Mouse (Mus musculus) CH12.LX (cell line): ENCODE results near the gene Olfr1288. TPM values are rescaled to one million over a fixed set of nuclear protein-coding genes. Genes with fewer than 3 reads are reported as not detected.

Experiments
- DNase-seq: peaks from one replicate; pipeline ENCODE4 v3.0.0-alpha.2; 2013; ENCODE audit errors: extremely low read depth
- H3K27ac ChIP-seq: 2 replicates; pipeline ENCODE4 v1.5.1; 2012; ENCODE audit warnings: low read depth, mild to moderate bottlenecking, control low read depth, moderate library complexity; ENCODE audit not compliant: insufficient read depth
- H3K27me3 ChIP-seq: replicated peaks from 2 replicates; pipeline ENCODE3; 2012; ENCODE audit warnings: inconsistent platforms
- H3K36me3 ChIP-seq, 2 experiments: replicated peaks in 1 of 2; 2 replicates each; pipeline versions ENCODE3 to v1.6.1; 2012; ENCODE audit warnings: inconsistent platforms in 1 of 2, low read length in 1 of 2, mild to moderate bottlenecking in 1 of 2, mixed read lengths in 1 of 2, moderate library complexity in 1 of 2; ENCODE audit not compliant: control insufficient read depth in 1 of 2, insufficient read depth in 1 of 2
- H3K4me1 ChIP-seq, 2 experiments: 2 replicates each; pipeline ENCODE4 v1.6.1; 2012; ENCODE audit warnings: inconsistent platforms in 1 of 2, moderate library complexity in 1 of 2; ENCODE audit not compliant: insufficient read depth in 2 of 2, control insufficient read depth in 1 of 2
- H3K4me2 ChIP-seq: 2 replicates; pipeline ENCODE4 v1.6.1; 2012; ENCODE audit warnings: low read depth, mild to moderate bottlenecking, control low read depth; ENCODE audit not compliant: poor library complexity, insufficient read depth, severe bottlenecking
- H3K4me3 ChIP-seq, 3 experiments: fragments of 150-350 bp in 1 of 3; sonication (generic) in 1 of 3; replicated peaks in 1 of 3; 2 replicates each; pipeline versions ENCODE3 to v1.5.1; 2011 to 2012; ENCODE audit warnings: low read depth in 2 of 3, low read length in 2 of 3, mild to moderate bottlenecking in 2 of 3, moderate library complexity in 2 of 3, control low read depth in 1 of 3, improper control_type of control experiment in 1 of 3, inconsistent platforms in 1 of 3, mixed read lengths in 1 of 3; ENCODE audit not compliant: poor library complexity in 1 of 3
- H3K79me2 ChIP-seq: replicated peaks from 2 replicates; pipeline ENCODE4 v1.6.1; 2012; ENCODE audit warnings: mild to moderate bottlenecking, moderate library complexity; ENCODE audit not compliant: control insufficient read depth, poor library complexity, insufficient read depth, severe bottlenecking; ENCODE audit errors: extremely low read depth
- H3K9ac ChIP-seq: 2 replicates; pipeline ENCODE4 v1.6.1; 2012; ENCODE audit warnings: low read depth, mild to moderate bottlenecking, control low read depth, moderate library complexity; ENCODE audit not compliant: insufficient read depth
- H3K9me3 ChIP-seq: replicated peaks from 2 replicates; pipeline ENCODE3; 2012; ENCODE audit warnings: low read length, inconsistent platforms, mixed read lengths
- BHLHE40 ChIP-seq: IDR thresholded peaks from 2 replicates; pipeline ENCODE4 v1.6.1; 2011; ENCODE audit warnings: mild to moderate bottlenecking, low read depth, low read length, improper control_type of control experiment
- CHD1 ChIP-seq: IDR thresholded peaks from 2 replicates; pipeline ENCODE4 v1.6.1; 2012; ENCODE audit warnings: low read depth, low read length, improper control_type of control experiment, inconsistent platforms
- CTCF ChIP-seq, 2 experiments: IDR thresholded peaks in 1 of 2; conservative IDR thresholded peaks in 1 of 2; 2 replicates each; pipeline ENCODE4 v1.5.1; 2011 to 2012; ENCODE audit warnings: low read depth in 2 of 2, low read length in 2 of 2, improper control_type of control experiment in 1 of 2, inconsistent platforms in 1 of 2, mild to moderate bottlenecking in 1 of 2, moderate library complexity in 1 of 2
- E2F4 ChIP-seq: IDR thresholded peaks from 2 replicates; pipeline ENCODE4 v1.6.1; 2011; ENCODE audit warnings: low read depth, low read length, improper control_type of control experiment; ENCODE audit not compliant: insufficient replicate concordance
- EP300 ChIP-seq: IDR thresholded peaks from 2 replicates; pipeline ENCODE4 v1.6.1; 2011; ENCODE audit warnings: low read length, improper control_type of control experiment
- ETS1 ChIP-seq: conservative IDR thresholded peaks from 2 replicates; pipeline ENCODE4 v1.6.1; 2012; ENCODE audit warnings: low read depth, mild to moderate bottlenecking, inconsistent platforms, low read length, improper control_type of control experiment, moderate library complexity
- KAT2A ChIP-seq: IDR thresholded peaks from 2 replicates; pipeline ENCODE4 v1.6.1; 2012; ENCODE audit warnings: low read length, improper control_type of control experiment, inconsistent platforms; ENCODE audit not compliant: insufficient replicate concordance
- MAX ChIP-seq: IDR thresholded peaks from 2 replicates; pipeline ENCODE4 v1.6.1; 2011; ENCODE audit warnings: low read length, improper control_type of control experiment
- MXI1 ChIP-seq: IDR thresholded peaks from 2 replicates; pipeline ENCODE4 v1.6.1; 2011; ENCODE audit warnings: mild to moderate bottlenecking, low read depth, low read length, improper control_type of control experiment
- POLR2A ChIP-seq: IDR thresholded peaks from 2 replicates; pipeline ENCODE4 v1.6.1; 2011; ENCODE audit warnings: low read depth, mild to moderate bottlenecking, improper control_type of control experiment, low read length
- POLR2AphosphoS2 ChIP-seq: IDR thresholded peaks from 2 replicates; pipeline ENCODE4 v1.6.1; 2011; ENCODE audit warnings: low read depth, low read length, improper control_type of control experiment
- RCOR1 ChIP-seq: conservative IDR thresholded peaks from 2 replicates; pipeline ENCODE4 v1.6.1; 2012; ENCODE audit warnings: low read depth, mild to moderate bottlenecking, inconsistent platforms, low read length, improper control_type of control experiment
- SIN3A ChIP-seq: IDR thresholded peaks from 2 replicates; pipeline ENCODE4 v1.6.1; 2012; ENCODE audit warnings: low read length, improper control_type of control experiment, inconsistent platforms
- TCF12 ChIP-seq: IDR thresholded peaks from 2 replicates; pipeline ENCODE4 v1.6.1; 2014; ENCODE audit warnings: low read depth, mild to moderate bottlenecking, inconsistent platforms, low read length, improper control_type of control experiment
- USF1 ChIP-seq: IDR thresholded peaks from 2 replicates; pipeline ENCODE4 v1.6.1; 2014; ENCODE audit warnings: low read depth, mild to moderate bottlenecking, inconsistent platforms, low read length, improper control_type of control experiment
- ZKSCAN1 ChIP-seq: IDR thresholded peaks from 2 replicates; pipeline ENCODE4 v1.6.1; 2012; ENCODE audit warnings: low read depth, inconsistent platforms, low read length, improper control_type of control experiment, borderline replicate concordance
- dilution Hi-C: fragments of 300-500 bp; cut with MboI; formaldehyde crosslinking; loops from 2 replicates; pipeline ENCODE4 v1.14.3; 2020; ENCODE audit warnings: low sequenced_read_pairs; ENCODE audit not compliant: extremely low pct_unique_long_range_greater_than_20kb, extremely low pct_ligation_motif_present
- in situ Hi-C: fragments of 300-500 bp; cut with MboI; formaldehyde crosslinking; loops from 3 replicates; pipeline ENCODE4 v1.14.3; 2019; ENCODE audit warnings: low sequenced_read_pairs, low pct_ligation_motif_present, low pct_unique_long_range_greater_than_20kb, mixed read lengths
- polyA plus RNA-seq: library from polyadenylated mRNA; unstranded; fragments of >175 nt; gene quantifications from 2 replicates; pipeline ENCODE4 v1.2.1, GENCODE M21; 2012; ENCODE audit warnings: low read depth; ENCODE audit not compliant: insufficient read length
- total RNA-seq, 2 experiments: library from RNA; depleted of rRNA; stranded (reverse); fragments of 300-350 nt in 1 of 2; fragments of >200 nt in 1 of 2; gene quantifications; 2 replicates each; pipeline ENCODE4 v1.2.3; 2012 to 2014

The Olfr1288 gene
- total and polyA plus RNA-seq, 3 experiments: not detected

- Histone ChIP-seq H3K4me2 (no peak within 1 kb of the TSS), H3K27ac (no peak within 1 kb of the TSS), H3K27me3 (no peaks in the 10 kb centered on the region), H3K9ac (no peak within 1 kb of the TSS), H3K4me3 (no peak within 1 kb of the TSS), H3K4me1 (no peaks in the 10 kb centered on the region)
- dilution Hi-C loops (no loop called here), in situ Hi-C loops (no loop called here)
- TF ChIP-seq MAX (no peak), KAT2A (no peak), EP300 (no peak), SIN3A (no peak), MXI1 (no peak), POLR2AphosphoS2 (no peak), ZKSCAN1 (no peak)
- TF ChIP-seq, all 38 proteins: peak for 0
- DNase-seq: no peak
- Histone ChIP-seq H3K79me2 (no peaks in the 10 kb centered on the region), H3K9me3 (peaks cover 9% of the 10 kb centered on the region), H3K36me3 (no peaks in the 10 kb centered on the region)
These were observed 19.8 kb downstream of the Olfr1288 start, which contains the start of gene Olfr1290 for GRCm38 (mm10) chr2:111493729-111494128. Gene Olfr1290 (minus strand): TSS chr2:111493829.

GRCm38 (mm10) chr2:111496880-111497279 lies 23.0 kb downstream of the Olfr1288 start, which contains the start of gene Olfr1291-ps1:
Gene Olfr1291-ps1 (plus strand): TSS chr2:111497180.
- Histone ChIP-seq H3K27me3 (no peaks in the 10 kb centered on the region), H3K4me1 (no peaks in the 10 kb centered on the region), H3K27ac (no peak within 1 kb of the TSS), H3K9me3 (peaks cover 9% of the 10 kb centered on the region), H3K4me3 (no peak within 1 kb of the TSS), H3K4me2 (no peak within 1 kb of the TSS), H3K36me3 (no peaks in the 10 kb centered on the region), H3K79me2 (no peaks in the 10 kb centered on the region), H3K9ac (no peak within 1 kb of the TSS)
- dilution Hi-C loops (no loop called here), in situ Hi-C loops (no loop called here)
- DNase-seq: no peak
- TF ChIP-seq CTCF (conservative IDR thresholded peaks at IDR 0.05 in 1 of 2, IDR thresholded peaks at IDR 0.05 in 1 of 2; ENCODE audit: low read depth in 2 of 2, low read length in 2 of 2) (no peak), RCOR1 (no peak), MAX (no peak), USF1 (no peak)

GRCm38 (mm10) chr2:111517451-111517850 lies 43.5 kb downstream of the Olfr1288 start:
- no peak overlapping the region for H3K27ac ChIP-seq
- H3K36me3 ChIP-seq: no peaks in the 10 kb centered on the region
- H3K4me1 ChIP-seq: no peaks in the 10 kb centered on the region
- peaks cover 12% of the 10 kb centered on the region for H3K9me3 ChIP-seq
- no peaks in the 10 kb centered on the region for H3K27me3 ChIP-seq
- dilution Hi-C loops (no loop called here), in situ Hi-C loops (no loop called here)
- DNase-seq: no peak
- no peaks in the 10 kb centered on the region for H3K79me2 ChIP-seq
- H3K9ac ChIP-seq: no peak overlapping the region
- TF ChIP-seq RCOR1 (no peak), POLR2A (no peak), SIN3A (no peak), TCF12 (no peak), CHD1 (no peak), E2F4 (no peak), ETS1 (no peak), BHLHE40 (no peak)
- H3K4me2 ChIP-seq: no peak overlapping the region
- no peak overlapping the region for H3K4me3 ChIP-seq
